Mouse (Mus musculus): Measurements from ENCODE around the gene Ddc.

- no peak for TF ChIP-seq POLR2A (IDR thresholded peaks at IDR 0.05; ENCODE audit: control insufficient read depth, extremely low read depth, insufficient read depth, low read length, poor library complexity)
- no peak for TF ChIP-seq CTCF (IDR thresholded peaks at IDR 0.05; ENCODE audit: borderline replicate concordance, control insufficient read depth, extremely low read depth, insufficient read depth, low read length, poor library complexity)
Observed at GRCm38 (mm10) chr11:11836262-11836661, 61.7 kb downstream of the Ddc start.
